Mouse (Mus musculus) adrenal gland, postnatal 14 days (tissue): ENCODE results near the gene Mus81. TPM values are rescaled to one million over a fixed set of nuclear protein-coding genes. Genes with fewer than 3 reads are reported as not detected.

Experiments used
- DNase-seq: peaks from one replicate; pipeline ENCODE4 v3.0.0; 2021; ENCODE audit warnings: mixed read lengths
- long read RNA-seq, 2 experiments: library from polyadenylated mRNA; stranded (forward); transcript quantifications; one replicate each; pipeline ENCODE4 v2.0.0; 2021
- total RNA-seq: library from RNA; stranded (reverse); gene quantifications from 2 replicates; pipeline ENCODE4 v1.2.3, GENCODE M21; 2021

The Mus81 gene
- 22.3 and 28.6 TPM in 2 replicates for total RNA-seq
- long read RNA-seq, experiment 1, transcript Mus81-202 (16 exons, 2,067 nt) = major isoform, 17 of 35 reads
- long read RNA-seq, experiment 1, partial matches to known transcripts = 1 of 35 reads
- long read RNA-seq, experiment 1, other reads (novel, unspliced or antisense) = 17 of 35 reads
- long read RNA-seq, experiment 2, transcript Mus81-202 (16 exons, 2,067 nt) = major isoform, 21 of 37 reads
- long read RNA-seq, experiment 2, partial matches to known transcripts = 5 of 37 reads
- long read RNA-seq, experiment 2, other reads (novel, unspliced or antisense) = 10 of 37 reads

DNA sequence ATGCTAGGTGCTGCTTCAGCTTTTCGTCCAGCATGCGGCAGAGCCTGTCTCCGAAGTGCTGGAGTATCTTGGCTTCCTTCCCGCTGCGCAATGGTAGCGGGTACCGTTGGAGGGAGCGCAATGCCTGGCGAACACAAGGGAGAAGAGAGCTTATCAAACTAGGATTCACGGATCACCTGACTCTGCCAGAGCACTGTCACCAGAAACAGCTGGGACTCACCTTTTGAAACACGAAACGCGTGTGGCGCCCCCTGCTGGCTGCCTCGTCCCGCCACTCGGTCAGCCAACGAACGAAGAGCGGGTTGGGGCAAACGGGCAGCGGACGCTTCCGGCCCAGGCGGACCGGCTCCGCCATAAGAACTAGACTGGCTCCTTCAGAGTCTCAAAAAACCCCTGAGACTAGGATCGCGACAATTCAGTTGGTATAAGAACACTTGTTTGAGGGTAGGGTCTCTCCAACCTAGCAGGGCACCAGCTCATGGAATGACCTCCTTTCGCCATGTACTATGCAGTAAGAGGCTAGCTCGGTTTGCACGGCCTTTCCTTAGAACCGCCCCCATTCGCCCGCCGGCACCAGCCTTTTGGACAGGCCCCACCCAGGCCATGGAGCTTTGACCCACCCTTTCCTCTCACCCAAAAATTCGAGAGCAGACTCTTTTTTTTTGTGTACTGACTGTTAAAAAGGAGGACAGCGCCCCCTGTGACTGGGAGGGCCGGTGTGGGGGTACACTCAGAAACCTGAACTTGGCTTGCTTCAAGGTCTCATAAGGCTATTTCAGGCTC lies at the start of gene Mus81:
Gene Mus81, minus strand, starts transcription at position 635 of the 783 bp plus-strand sequence.
- peak; percentile 98 for DNase-seq

DNA sequence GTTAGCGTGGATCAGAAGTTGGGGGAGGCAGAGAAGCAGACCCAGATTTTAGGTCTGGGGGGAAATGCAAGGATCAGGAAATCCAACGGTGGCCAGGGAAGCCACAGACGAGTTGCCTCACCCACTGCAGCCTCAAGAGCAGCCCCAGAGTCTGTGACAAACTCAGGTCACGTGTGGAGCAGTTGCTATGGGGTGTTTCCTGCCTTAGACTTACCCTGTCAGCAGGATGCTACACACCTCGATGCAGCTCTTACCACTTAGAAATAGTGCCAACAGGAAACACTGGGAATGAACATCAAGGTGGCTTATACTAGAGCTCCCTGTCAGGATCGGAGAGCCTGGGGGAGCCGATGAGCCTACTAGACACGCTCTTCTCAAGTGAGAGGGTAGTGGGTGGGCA lies 44.3 kb upstream of the Mus81 start:
- no peak for DNase-seq

DNA sequence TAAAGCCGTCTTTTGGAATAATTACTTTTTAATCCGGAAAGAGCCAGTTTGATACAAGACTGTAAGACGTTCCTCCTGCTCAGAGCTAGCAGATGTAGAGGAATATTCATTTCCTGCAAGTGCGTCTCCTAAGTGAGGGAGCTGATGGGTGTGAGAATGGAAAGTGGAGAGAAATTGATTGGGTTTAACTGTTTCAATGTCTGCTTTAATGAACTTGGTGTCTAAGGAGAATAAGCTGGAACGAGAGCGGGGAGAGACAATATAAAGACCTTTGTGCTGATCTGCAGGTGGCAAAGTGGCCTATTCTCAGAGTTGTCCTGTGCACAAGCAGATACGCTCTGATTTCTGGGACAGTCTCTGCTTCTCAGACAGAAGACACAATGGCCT lies 41.9 kb upstream of the Mus81 start:
- no peak for DNase-seq

DNA sequence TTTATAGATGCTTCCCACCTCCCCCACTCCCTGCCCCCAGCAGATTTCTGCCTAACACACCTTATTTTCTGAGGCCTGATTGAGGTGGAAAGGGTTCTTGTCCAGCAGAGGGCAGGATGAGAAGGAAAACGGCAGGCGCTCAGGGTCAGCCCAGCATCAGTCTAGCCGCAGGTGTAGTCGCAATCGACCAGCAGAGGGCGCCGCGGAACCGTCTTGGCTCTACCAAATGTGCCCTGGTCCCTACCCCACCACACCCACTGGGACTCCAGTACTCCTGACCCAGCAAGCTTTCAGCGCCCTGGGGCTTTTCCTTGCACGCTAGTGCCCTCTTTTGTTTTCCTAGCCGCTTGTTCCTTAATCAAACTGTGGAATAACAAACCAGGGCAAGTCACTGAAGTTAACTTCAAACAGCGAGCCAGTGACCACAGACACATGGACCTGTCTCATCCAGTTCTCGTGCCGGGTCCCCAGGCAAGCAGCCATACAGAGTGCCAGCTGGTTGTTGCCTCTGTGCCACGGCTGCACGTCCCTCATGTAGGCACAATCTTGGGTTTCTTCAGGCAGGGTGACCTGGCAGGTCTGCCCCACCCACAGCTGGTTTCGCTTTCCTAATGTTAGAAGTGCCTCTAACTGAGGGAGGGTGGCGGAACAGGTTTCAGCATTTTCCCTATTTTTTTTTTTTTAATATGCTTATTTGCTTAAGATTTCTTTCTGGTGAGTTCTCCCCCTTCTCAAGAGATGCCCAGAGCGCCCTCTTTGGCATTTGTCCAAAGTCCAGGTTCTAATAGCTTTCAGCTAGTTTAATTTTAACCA lies 41.3 kb upstream of the Mus81 start:
- DNase-seq = peak; percentile 98

DNA sequence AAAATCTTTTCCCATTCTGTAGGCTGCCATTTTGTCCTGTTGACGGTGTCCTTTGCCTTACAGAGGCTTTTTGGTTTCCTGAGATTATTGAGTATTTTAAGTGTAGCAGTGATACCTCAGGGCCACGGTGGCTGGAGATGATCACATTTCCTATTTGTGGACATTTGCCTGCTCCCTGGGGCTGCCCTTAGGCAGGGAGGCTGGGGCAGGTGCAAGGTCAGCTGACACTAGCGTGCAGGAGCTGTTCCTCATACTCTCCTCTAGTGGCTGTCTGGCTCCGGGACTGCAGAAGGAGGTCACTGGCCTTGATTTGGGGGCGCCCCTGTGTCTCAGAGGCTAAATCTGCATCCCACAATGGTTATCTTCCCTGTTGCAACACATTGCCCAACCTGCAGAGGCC lies 37.0 kb upstream of the Mus81 start:
- DNase-seq = no peak

GRCm38 (mm10) chr19:5518721-5519120 lies 30.5 kb upstream of the Mus81 start:
- no peak for DNase-seq

DNA sequence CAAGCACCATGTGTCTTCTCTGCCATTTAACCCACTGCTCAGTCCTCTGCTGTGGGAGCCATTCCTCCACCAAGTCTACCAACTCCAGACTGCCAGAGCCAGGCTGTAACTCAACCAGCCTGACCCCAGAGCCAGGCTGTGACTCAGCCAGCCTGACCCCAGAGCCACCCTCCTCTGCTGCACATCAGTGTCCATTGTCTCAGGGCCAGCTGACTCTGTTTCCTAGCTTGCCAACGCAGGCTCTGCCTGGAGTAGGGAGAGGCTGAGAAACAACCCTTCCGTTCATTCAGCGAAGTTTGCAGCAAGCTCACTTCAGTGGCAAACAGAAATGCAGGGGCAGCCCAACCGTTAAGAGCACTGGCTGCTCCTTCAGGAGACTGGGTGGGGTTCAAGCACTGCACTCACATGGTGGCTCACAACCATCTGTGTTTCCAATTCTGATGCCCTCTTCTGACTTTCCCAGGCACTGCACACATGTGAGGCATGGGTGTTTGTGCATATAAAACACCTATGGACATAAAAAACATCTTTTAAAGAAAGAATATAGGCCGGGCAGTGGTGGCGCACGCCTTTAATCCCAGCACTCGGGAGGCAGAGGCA lies 28.8 kb upstream of the Mus81 start:
- DNase-seq = no peak

- no peak for DNase-seq
These were observed 27.9 kb upstream of the Mus81 start for GRCm38 (mm10) chr19:5515840-5516777.

GRCm38 (mm10) chr19:5513005-5513349 lies 24.8 kb upstream of the Mus81 start:
- DNase-seq = no peak

GRCm38 (mm10) chr19:5512091-5513004 lies 24.1 kb upstream of the Mus81 start:
- DNase-seq = no peak

DNA sequence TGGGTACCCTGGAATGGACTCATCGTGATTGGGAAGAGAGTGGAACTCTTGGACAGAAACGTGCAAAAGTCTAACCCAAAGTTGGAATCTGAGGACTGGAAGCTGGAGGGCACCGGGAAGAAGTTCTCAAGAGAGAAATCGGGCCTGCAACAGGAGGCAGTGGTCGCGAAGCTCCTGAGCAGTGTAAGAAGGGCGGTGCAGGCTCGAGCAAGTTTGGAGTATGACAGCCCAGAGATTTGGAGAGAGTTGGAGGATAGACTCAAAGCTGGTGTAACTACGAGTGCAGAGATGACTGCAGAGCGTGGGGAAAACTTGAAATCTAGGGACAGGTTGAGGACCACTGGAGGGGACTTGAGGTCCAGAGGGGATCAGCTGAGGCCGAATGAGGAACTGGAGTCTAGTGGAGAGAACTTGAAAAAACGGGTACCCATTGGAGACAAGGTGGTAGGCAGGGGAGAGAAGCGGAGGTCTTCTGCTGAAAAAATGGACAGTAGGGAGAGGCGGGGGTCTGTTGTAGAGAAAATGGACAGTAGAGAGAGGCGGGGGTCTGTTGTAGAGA lies 23.0 kb upstream of the Mus81 start:
- no peak for DNase-seq

DNA sequence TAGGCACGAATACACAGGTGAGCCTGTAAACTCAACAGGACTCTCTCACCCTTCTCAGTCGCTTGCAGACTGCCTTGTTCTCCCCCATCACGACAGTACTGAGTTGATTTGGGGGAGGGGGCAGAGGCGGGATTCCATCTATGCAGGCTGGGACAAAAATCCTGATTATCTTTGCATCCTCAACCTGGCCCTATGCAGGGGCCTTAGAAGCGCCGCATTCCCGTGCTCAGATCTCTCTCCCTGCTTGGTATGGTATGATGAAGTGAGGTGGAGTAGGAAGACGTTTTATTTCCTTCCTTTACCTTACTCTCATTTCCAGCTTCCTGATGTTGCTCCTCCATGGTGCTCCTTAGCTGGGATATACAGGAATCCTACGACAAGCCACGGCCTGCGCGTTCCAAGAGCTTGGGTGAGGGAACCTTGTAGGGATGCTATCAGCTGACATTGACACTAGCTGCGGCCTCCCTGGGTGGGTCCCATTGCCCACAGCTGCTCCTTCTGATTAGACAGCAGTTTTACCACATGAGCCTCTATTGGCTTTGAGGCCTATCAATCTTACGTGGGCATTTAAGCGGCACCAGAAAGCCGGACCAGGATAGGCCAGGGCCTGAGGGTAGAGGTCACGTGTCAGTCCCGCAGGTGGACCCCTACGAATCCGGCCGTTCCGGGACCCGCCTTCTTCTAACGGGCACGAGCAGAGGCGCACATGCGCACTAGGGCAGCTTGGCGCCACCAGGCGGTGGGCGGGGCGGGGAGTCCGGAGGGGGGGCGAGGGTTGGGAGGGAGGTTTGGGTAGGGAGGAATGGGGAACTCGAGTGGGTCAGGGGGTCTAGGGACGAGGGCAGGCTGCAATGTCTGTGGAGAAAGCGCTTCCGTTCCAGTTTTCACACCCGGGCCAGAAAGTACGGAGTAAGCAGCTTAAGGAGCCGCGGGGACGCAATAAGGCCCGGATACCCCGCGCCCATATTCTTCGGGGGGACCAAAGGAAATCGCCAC lies 22.1 kb upstream of the Mus81 start, which contains the start of gene Snx32:
Gene Snx32, minus strand, starts transcription at position 508 of the 996 bp plus-strand sequence.
- DNase-seq = peak; percentile 98

DNA sequence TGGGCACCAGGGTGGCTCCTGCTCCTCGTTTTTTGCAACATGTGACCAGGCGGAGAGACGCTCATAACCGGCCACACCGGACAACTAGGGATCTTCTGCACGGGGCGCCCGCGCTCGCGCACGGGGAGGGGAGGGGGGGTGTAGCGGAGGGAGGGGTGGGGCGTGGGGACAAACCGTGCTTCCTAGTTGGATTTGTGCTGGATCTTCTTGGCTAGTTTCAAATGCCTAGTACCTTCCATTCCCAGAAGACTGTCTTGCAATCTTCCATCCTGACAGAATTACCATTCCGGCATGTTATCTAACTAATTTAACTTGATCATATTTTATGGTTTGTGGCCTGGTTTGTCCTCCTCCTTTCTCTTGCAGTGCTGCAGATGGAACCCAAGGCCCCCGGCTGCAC lies 15.5 kb upstream of the Mus81 start, which contains the start of gene 1700020D05Rik:
Gene 1700020D05Rik, minus strand, starts transcription at position 101 of the 400 bp plus-strand sequence.
- DNase-seq = no peak

- DNase-seq = peak; percentile 47
These were observed 12.2 kb upstream of the Mus81 start for GRCm38 (mm10) chr19:5500330-5500875.

- DNase-seq = no peak
These were observed 7.8 kb upstream of the Mus81 start for GRCm38 (mm10) chr19:5496052-5496370.

DNA sequence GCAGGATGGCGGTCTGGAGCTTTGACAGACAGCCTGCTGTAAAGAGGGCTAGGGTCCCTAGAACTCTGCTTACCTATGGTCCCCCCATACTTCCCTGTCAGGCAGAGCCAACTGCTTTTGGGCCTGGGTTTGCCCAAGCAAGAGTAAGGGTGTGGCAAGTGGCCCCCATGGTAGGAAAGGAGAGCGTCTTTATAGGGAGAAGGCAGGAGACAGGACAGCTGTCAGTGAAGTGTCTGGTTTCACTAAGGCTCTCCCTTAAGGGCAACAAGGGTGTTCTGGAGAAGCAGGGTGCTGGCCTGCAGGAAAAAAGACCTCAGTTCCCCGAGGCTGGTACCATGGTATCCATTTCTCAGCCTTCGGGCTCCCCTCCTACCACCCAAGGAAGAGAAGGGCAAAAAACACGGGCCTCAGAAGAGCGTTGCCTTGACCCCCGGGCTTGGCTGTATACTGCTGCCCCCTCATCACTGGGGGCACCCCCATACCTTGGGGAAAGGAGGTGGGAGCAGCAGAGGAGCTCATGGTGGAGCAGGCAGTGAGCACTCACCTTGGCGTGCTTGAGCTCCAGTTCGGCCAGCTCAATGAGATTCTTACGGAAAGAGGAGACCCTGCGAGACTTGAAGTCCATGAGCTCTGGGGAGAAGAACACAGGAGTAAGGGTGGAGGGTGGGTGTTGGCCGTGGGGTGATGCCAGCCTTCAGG lies 7.3 kb upstream of the Mus81 start:
- peak; percentile 3 for DNase-seq

- peak; percentile 2 for DNase-seq
These were observed 6.1 kb upstream of the Mus81 start for GRCm38 (mm10) chr19:5494314-5494713.

DNA sequence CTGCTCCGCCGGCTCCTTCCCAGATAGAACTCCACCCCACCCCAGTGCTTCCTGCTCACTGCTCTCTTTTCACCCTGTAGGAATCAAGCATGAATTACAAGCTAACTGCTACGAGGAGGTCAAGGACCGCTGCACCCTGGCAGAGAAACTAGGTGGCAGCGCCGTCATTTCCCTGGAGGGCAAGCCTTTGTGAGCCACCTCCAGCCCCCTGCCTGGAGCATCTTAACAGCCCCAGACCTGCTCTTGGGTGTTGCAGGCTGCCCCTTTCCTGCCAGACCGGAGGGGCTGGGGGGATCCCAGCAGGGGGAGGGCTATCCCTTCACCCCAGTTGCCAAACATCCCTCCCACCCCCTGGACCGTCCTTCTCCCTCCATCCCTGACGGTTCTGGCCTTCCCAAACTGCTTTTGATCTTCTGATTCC lies 5.1 kb upstream of the Mus81 start:
- peak; percentile 54 for DNase-seq
